Mouse (Mus musculus): ENCODE results near the gene Pacs2. TPM values are rescaled to one million over a fixed set of nuclear protein-coding genes. Genes with fewer than 3 reads are reported as not detected.

Gene Pacs2
- polyA plus RNA-seq, 1 experiment, result 42.4 TPM

GRCm38 (mm10) chr12:113050671-113051070 is 36.4 kb downstream of the Pacs2 start:
- TF ChIP-seq POLR2A (IDR thresholded peaks at IDR 0.05; ENCODE audit: low read depth, low read length), result no peak
- H3K27ac ChIP-seq (ENCODE audit: insufficient read depth, low read depth, low read length), result no peak overlapping the region
- no peaks in the 10 kb centered on the region for H3K36me3 ChIP-seq (ENCODE audit: control insufficient read depth, insufficient read depth, low read length)
- WGBS, result 83% methylated on average over 12 of the region's 12 CpGs
- H3K4me1 ChIP-seq (ENCODE audit: control insufficient read depth, insufficient read depth, low read length), result no peaks in the 10 kb centered on the region
- no peaks in the 10 kb centered on the region for H3K27me3 ChIP-seq (replicated peaks; ENCODE audit: control insufficient read depth, insufficient read depth, low read length)
- DNase-seq, result no peak
- no peak overlapping the region for H3K4me3 ChIP-seq (ENCODE audit: insufficient read depth, low read depth, low read length)

GRCm38 (mm10) chr12:113051628-113052403 is 37.5 kb downstream of the Pacs2 start:
- WGBS, result 30% methylated on average over 9 of the region's 9 CpGs
- no peak for TF ChIP-seq POLR2A (IDR thresholded peaks at IDR 0.05; ENCODE audit: low read depth, low read length)
- TF ChIP-seq CTCF (conservative IDR thresholded peaks at IDR 0.05; ENCODE audit: insufficient read depth, insufficient read length, low read depth, low read length), result no peak
- Histone ChIP-seq H3K4me3 (ENCODE audit: insufficient read depth, low read depth, low read length) (no peak overlapping the region), H3K4me1 (ENCODE audit: control insufficient read depth, insufficient read depth, low read length) (no peaks in the 10 kb centered on the region), H3K27me3 (replicated peaks; ENCODE audit: control insufficient read depth, insufficient read depth, low read length) (no peaks in the 10 kb centered on the region), H3K36me3 (ENCODE audit: control insufficient read depth, insufficient read depth, low read length) (no peaks in the 10 kb centered on the region), H3K27ac (ENCODE audit: insufficient read depth, low read depth, low read length) (no peak overlapping the region)
- peak; percentile 28 for DNase-seq

- no peak for DNase-seq
- 67% methylated on average over 8 of the region's 8 CpGs for WGBS
- TF ChIP-seq POLR2A (IDR thresholded peaks at IDR 0.05; ENCODE audit: low read depth, low read length) (no peak), CTCF (conservative IDR thresholded peaks at IDR 0.05; ENCODE audit: insufficient read depth, insufficient read length, low read depth, low read length) (no peak)
- no peak overlapping the region for H3K27ac ChIP-seq (ENCODE audit: insufficient read depth, low read depth, low read length)
- no peaks in the 10 kb centered on the region for H3K27me3 ChIP-seq (replicated peaks; ENCODE audit: control insufficient read depth, insufficient read depth, low read length)
- H3K4me1 ChIP-seq (ENCODE audit: control insufficient read depth, insufficient read depth, low read length), result no peaks in the 10 kb centered on the region
- no peaks in the 10 kb centered on the region; the same call in 1 of the 2 replicates for H3K36me3 ChIP-seq (ENCODE audit: control insufficient read depth, insufficient read depth, low read length)
- no peak overlapping the region for H3K4me3 ChIP-seq (ENCODE audit: insufficient read depth, low read depth, low read length)
These were observed 41.8 kb downstream of the Pacs2 start for GRCm38 (mm10) chr12:113056089-113056488.

- Histone ChIP-seq H3K27me3 (replicated peaks; ENCODE audit: control insufficient read depth, insufficient read depth, low read length) (no peaks in the 10 kb centered on the region), H3K36me3 (ENCODE audit: control insufficient read depth, insufficient read depth, low read length) (no peaks in the 10 kb centered on the region; the same call in 1 of the 2 replicates), H3K4me3 (ENCODE audit: insufficient read depth, low read depth, low read length) (no peak overlapping the region), H3K4me1 (ENCODE audit: control insufficient read depth, insufficient read depth, low read length) (no peaks in the 10 kb centered on the region), H3K27ac (ENCODE audit: insufficient read depth, low read depth, low read length) (no peak overlapping the region)
- TF ChIP-seq CTCF (conservative IDR thresholded peaks at IDR 0.05; ENCODE audit: insufficient read depth, insufficient read length, low read depth, low read length), result no peak
- no peak for TF ChIP-seq POLR2A (IDR thresholded peaks at IDR 0.05; ENCODE audit: low read depth, low read length)
- WGBS, result 94% methylated on average over 5 of the region's 5 CpGs
- no peak for DNase-seq
These were observed 45.9 kb downstream of the Pacs2 start for GRCm38 (mm10) chr12:113060178-113060577.

- Histone ChIP-seq H3K27ac (ENCODE audit: insufficient read depth, low read depth, low read length) (no peak overlapping the region), H3K27me3 (replicated peaks; ENCODE audit: control insufficient read depth, insufficient read depth, low read length) (no peaks in the 10 kb centered on the region), H3K36me3 (ENCODE audit: control insufficient read depth, insufficient read depth, low read length) (no peaks in the 10 kb centered on the region; the same call in 1 of the 2 replicates), H3K4me1 (ENCODE audit: control insufficient read depth, insufficient read depth, low read length) (no peaks in the 10 kb centered on the region), H3K4me3 (ENCODE audit: insufficient read depth, low read depth, low read length) (no peak overlapping the region)
- TF ChIP-seq POLR2A (IDR thresholded peaks at IDR 0.05; ENCODE audit: low read depth, low read length) (no peak), CTCF (conservative IDR thresholded peaks at IDR 0.05; ENCODE audit: insufficient read depth, insufficient read length, low read depth, low read length) (no peak)
- DNase-seq, result no peak
- WGBS, result 86% methylated on average over 9 of the region's 9 CpGs
These were observed 47.3 kb downstream of the Pacs2 start for GRCm38 (mm10) chr12:113061606-113062005.

- Histone ChIP-seq H3K27ac (ENCODE audit: insufficient read depth, low read depth, low read length) (no peak overlapping the region), H3K4me1 (ENCODE audit: control insufficient read depth, insufficient read depth, low read length) (no peaks in the 10 kb centered on the region), H3K36me3 (ENCODE audit: control insufficient read depth, insufficient read depth, low read length) (no peaks in the 10 kb centered on the region; the same call in 1 of the 2 replicates), H3K27me3 (replicated peaks; ENCODE audit: control insufficient read depth, insufficient read depth, low read length) (no peaks in the 10 kb centered on the region), H3K4me3 (ENCODE audit: insufficient read depth, low read depth, low read length) (no peak overlapping the region)
- TF ChIP-seq POLR2A (IDR thresholded peaks at IDR 0.05; ENCODE audit: low read depth, low read length) (no peak), CTCF (conservative IDR thresholded peaks at IDR 0.05; ENCODE audit: insufficient read depth, insufficient read length, low read depth, low read length) (no peak)
- 91% methylated on average over 10 of the region's 10 CpGs for WGBS
- DNase-seq, result no peak
These were observed 47.9 kb downstream of the Pacs2 start for GRCm38 (mm10) chr12:113062201-113062600.

- no peaks in the 10 kb centered on the region for H3K27me3 ChIP-seq (replicated peaks; ENCODE audit: control insufficient read depth, insufficient read depth, low read length)
- no peak for TF ChIP-seq CTCF (conservative IDR thresholded peaks at IDR 0.05; ENCODE audit: insufficient read depth, insufficient read length, low read depth, low read length)
- H3K4me3 ChIP-seq (ENCODE audit: insufficient read depth, low read depth, low read length), result no peak overlapping the region
- H3K36me3 ChIP-seq (ENCODE audit: control insufficient read depth, insufficient read depth, low read length), result no peaks in the 10 kb centered on the region; the same call in 1 of the 2 replicates
- no peaks in the 10 kb centered on the region for H3K4me1 ChIP-seq (ENCODE audit: control insufficient read depth, insufficient read depth, low read length)
- 92% methylated on average over 7 of the region's 7 CpGs for WGBS
- DNase-seq, result no peak
- H3K27ac ChIP-seq (ENCODE audit: insufficient read depth, low read depth, low read length), result no peak overlapping the region
These were observed 49.4 kb downstream of the Pacs2 start for GRCm38 (mm10) chr12:113063700-113064099.

Measured in kidney, adult 2 months (tissue).